ENCODE assay signal across 8 mouse cellular contexts in genomic region chr7:80028418-80028720, GRCm38 (mm10). TPM values are rescaled to one million over a fixed set of nuclear protein-coding genes. Genes with fewer than 3 reads are reported as not detected.
DNase-seq lines count a peak whose midpoint lies in the region; ATAC-seq and TF ChIP-seq lines count a peak whose summit lies in the region.

No protein-coding gene starts in this region.

- H3K4me3 ChIP-seq in megakaryocyte, embryonic 14.5 days (replicated peaks), result peak overlapping the region; percentile 97
- peak overlapping the region; percentile 93 for H3K4me3 ChIP-seq in heart, postnatal 0 days (ENCODE audit: low read depth, low read length)
- peak overlapping the region; percentile 76 for H3K4me3 ChIP-seq in midbrain, embryonic 14.5 days (replicated peaks; ENCODE audit: low read depth, low read length)

- H3K4me1 ChIP-seq in megakaryocyte, embryonic 14.5 days, result peaks cover 80% of the 10 kb centered on the region
- H3K4me1 ChIP-seq in heart, postnatal 0 days (ENCODE audit: control insufficient read depth, insufficient read depth), result peaks cover 33% of the 10 kb centered on the region
- H3K4me1 ChIP-seq in midbrain, embryonic 14.5 days (ENCODE audit: control insufficient read depth, insufficient read depth, low read length), result peaks cover 30% of the 10 kb centered on the region

- peak overlapping the region; percentile 97 for H3K27ac ChIP-seq in heart, postnatal 0 days (ENCODE audit: low read depth)
- no peak overlapping the region for H3K27ac ChIP-seq in midbrain, embryonic 14.5 days (replicated peaks; ENCODE audit: low read depth, low read length)

- H3K4me2 ChIP-seq in heart, postnatal 0 days (ENCODE audit: low read depth, low read length), result peak overlapping the region; percentile 98
- peak overlapping the region; percentile 88 for H3K4me2 ChIP-seq in midbrain, embryonic 14.5 days (ENCODE audit: low read length)

- no peaks in the 10 kb centered on the region for H3K9me3 ChIP-seq in megakaryocyte, embryonic 14.5 days
- no peaks in the 10 kb centered on the region for H3K9me3 ChIP-seq in heart, postnatal 0 days (replicated peaks; ENCODE audit: control insufficient read depth, low read length)
- no peaks in the 10 kb centered on the region for H3K9me3 ChIP-seq in midbrain, embryonic 14.5 days (ENCODE audit: control insufficient read depth, low read length)

- TF ChIP-seq CTCF in heart, postnatal 0 days (IDR thresholded peaks at IDR 0.05; ENCODE audit: low read depth), result no peak

- no peak for ATAC-seq in megakaryocyte, adult 5-6 weeks (ENCODE audit: poor library complexity, severe bottlenecking)
- no peak for ATAC-seq in heart, postnatal 0 days (ENCODE audit: insufficient read depth, low read depth)
- ATAC-seq in midbrain, embryonic 14.5 days (ENCODE audit: low FRiP score, low TSS enrichment), result no peak
- ATAC-seq in activated CD4-positive, CD25-positive, alpha-beta regulatory T cell, adult 4 months, result no peak

- peak; percentile 70 to 85 for DNase-seq in cerebellum, postnatal 14 days
- no peak for DNase-seq in heart, postnatal 0 days (ENCODE audit: low spot score)
- DNase-seq in kidney, postnatal 36 days, result peak; percentile 76 to 77
- no peak for DNase-seq in midbrain, embryonic 14.5 days
- DNase-seq in thymus, postnatal 10 days (ENCODE audit: low spot score in 2 of 2), result no peak

- H3K27me3 ChIP-seq in megakaryocyte, embryonic 14.5 days (replicated peaks), result no peaks in the 10 kb centered on the region
- no peaks in the 10 kb centered on the region for H3K27me3 ChIP-seq in heart, postnatal 0 days (ENCODE audit: control insufficient read depth, insufficient read depth, low read length)
- H3K27me3 ChIP-seq in midbrain, embryonic 14.5 days (ENCODE audit: control insufficient read depth, insufficient read depth, low read length), result no peaks in the 10 kb centered on the region

- WGBS in heart, postnatal 0 days, result 11% methylated on average over 3 of the region's 3 CpGs
- 13% methylated on average over 3 of the region's 3 CpGs for WGBS in midbrain, embryonic 14.5 days

- H3K9ac ChIP-seq in heart, postnatal 0 days (replicated peaks; ENCODE audit: low read depth, low read length), result peak overlapping the region; percentile 96
- no peak overlapping the region for H3K9ac ChIP-seq in midbrain, embryonic 14.5 days (replicated peaks; ENCODE audit: low read length)

- no peak for TF ChIP-seq EP300 in heart, postnatal 0 days (IDR thresholded peaks at IDR 0.05; ENCODE audit: low read depth)

- H3K36me3 ChIP-seq in megakaryocyte, embryonic 14.5 days (replicated peaks; ENCODE audit: low read length), result peaks cover 16% of the 10 kb centered on the region
- no peaks in the 10 kb centered on the region for H3K36me3 ChIP-seq in heart, postnatal 0 days (replicated peaks; ENCODE audit: control insufficient read depth, insufficient read depth, low read length)
- H3K36me3 ChIP-seq in midbrain, embryonic 14.5 days (ENCODE audit: control insufficient read depth, insufficient read depth, low read length), result no peaks in the 10 kb centered on the region

RNA-seq across cellular contexts. Expression of gene Zfp710, which starts 3.8 kb away (rescaled TPM):
- 55.0 and 142 TPM in 2 replicates for polyA plus RNA-seq in megakaryocyte, embryonic 14.5 days (2012; ENCODE audit: insufficient read depth, low replicate concordance)
- 59.1 and 66.2 TPM in 2 replicates for total RNA-seq in megakaryocyte, adult 5-6 weeks (2015)
- 73.8 and 90.1 TPM in 2 replicates for total RNA-seq in megakaryocyte, adult 5-6 weeks (2017)
- total RNA-seq in heart, postnatal 0 days (2014; rRNA removed; ENCODE audit: low replicate concordance), result 25.5 and 29.7 TPM in 2 replicates
- polyA plus RNA-seq in heart, postnatal 0 days (2015; fragmentation: Nextera tagmentation; extraction: Ambion mirVana), result 7.5 TPM in 2 replicates
- 17.0 and 17.7 TPM in 2 replicates for polyA plus RNA-seq in midbrain, embryonic 14.5 days (2014; fragmentation: Nextera tagmentation; extraction: Ambion mirVana)
- 1 to 10 TPM; 4.2 to 4.6 TPM for polyA plus RNA-seq in activated CD4-positive, CD25-positive, alpha-beta regulatory T cell, adult 4 months (2017; shearing (Covaris generic))

Comparison
In these comparisons a context has a peak if more than half of its experiments do, and no peak if none do; other contexts are left out.
1. DNase-seq: peak in cerebellum, postnatal 14 days (2 of 2) and kidney, postnatal 36 days (2 of 2); none in heart, postnatal 0 days (single experiment), midbrain, embryonic 14.5 days (single experiment) and thymus, postnatal 10 days (0 of 2).
2. Peak in every context shown above with its lines, with median percentiles within 50 percentile points of each other: H3K4me3 ChIP-seq.